Mouse (Mus musculus) retina, adult 2 months (tissue): Measurements from ENCODE around the gene Gm49383.
A peak's percentile ranks its signal among the peaks of the same experiment; 100 is the strongest.
"Not testable (repeated sequence)": the region's sequence is repeated elsewhere in the genome, so short reads cannot be mapped to it uniquely, and the experiment has no call there.

Experiments used
- DNase-seq: peaks from one replicate; pipeline ENCODE4 v3.0.0-alpha.2; 2012; ENCODE audit warnings: low read depth, low spot score

The Gm49383 gene

GRCm38 (mm10) chr12:69164904-69165303 is 32.0 kb downstream of the Gm49383 start:
- no peak for DNase-seq

GRCm38 (mm10) chr12:69163586-69163985 is 33.3 kb downstream of the Gm49383 start:
- DNase-seq, result not testable (repeated sequence)

- not testable (repeated sequence) for DNase-seq
Observed at GRCm38 (mm10) chr12:69160677-69161076, 36.2 kb downstream of the Gm49383 start.

GRCm38 (mm10) chr12:69159578-69159940 is 37.3 kb downstream of the Gm49383 start:
- DNase-seq, result peak; percentile 74

- DNase-seq, result peak; percentile 96
Observed at GRCm38 (mm10) chr12:69158765-69159577, 37.9 kb downstream of the Gm49383 start, which contains the start of gene Rps29. Gene Rps29 (minus strand): TSS chr12:69159186.

- DNase-seq, result peak; percentile 3
Observed at GRCm38 (mm10) chr12:69158366-69158764, 38.5 kb downstream of the Gm49383 start.

GRCm38 (mm10) chr12:69157107-69157506 is 39.8 kb downstream of the Gm49383 start:
- DNase-seq, result no peak

- no peak for DNase-seq
Observed at GRCm38 (mm10) chr12:69156436-69156835, 40.5 kb downstream of the Gm49383 start.

- DNase-seq, result no peak
Observed at GRCm38 (mm10) chr12:69155923-69156322, 41.0 kb downstream of the Gm49383 start.

- no peak for DNase-seq
Observed at GRCm38 (mm10) chr12:69150049-69150448, 46.9 kb downstream of the Gm49383 start.

- DNase-seq, result no peak
Observed at GRCm38 (mm10) chr12:69147166-69147735, 49.7 kb downstream of the Gm49383 start.

- DNase-seq, result no peak
Observed at GRCm38 (mm10) chr12:69143460-69143859, 53.4 kb downstream of the Gm49383 start.

GRCm38 (mm10) chr12:69139841-69140240 is 57.1 kb downstream of the Gm49383 start:
- no peak for DNase-seq

GRCm38 (mm10) chr12:69139201-69139600 is 57.7 kb downstream of the Gm49383 start:
- no peak for DNase-seq
